In the genomic region with DNA sequence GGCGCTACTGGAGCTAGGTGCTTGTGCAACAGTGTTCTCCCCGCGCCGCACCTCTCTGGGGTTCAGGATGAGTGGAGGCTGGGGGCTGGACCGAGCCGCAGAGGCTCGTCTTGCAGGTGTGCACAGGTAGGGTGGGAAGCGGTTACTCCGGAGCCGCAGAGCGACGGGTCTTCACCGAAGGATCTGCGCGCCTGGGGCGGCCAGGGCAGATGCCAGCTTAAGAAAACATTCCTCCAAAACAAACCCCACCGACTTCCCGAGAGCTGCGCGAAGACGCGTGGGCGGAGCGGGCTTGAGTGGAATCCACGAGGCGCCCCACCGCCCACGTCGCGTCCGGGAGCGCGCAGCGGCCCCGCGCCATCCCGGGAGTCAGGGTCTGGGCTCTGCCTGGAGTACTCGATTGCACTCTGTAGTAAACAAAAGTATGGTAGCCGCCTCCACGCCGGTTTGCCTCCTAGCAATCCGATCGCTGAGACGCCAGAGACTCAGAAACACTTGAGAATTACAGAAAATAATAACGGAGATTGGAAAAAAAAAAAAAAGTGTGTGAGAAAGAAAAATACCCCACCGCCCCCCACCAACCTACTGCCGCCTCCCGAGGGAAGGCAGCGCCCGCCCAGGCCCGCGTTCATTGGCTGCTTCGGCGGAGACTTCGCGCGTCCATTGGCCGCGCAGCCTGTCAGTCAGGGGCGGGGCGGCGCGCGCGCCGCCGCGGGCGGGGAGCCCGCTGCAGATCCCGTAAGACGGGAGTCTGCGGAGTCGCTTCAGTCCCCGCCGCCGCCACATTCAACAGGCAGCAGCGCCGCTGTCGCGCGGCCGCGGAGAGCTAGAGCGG, we compare ENCODE assay signal across 8 mouse cellular contexts. TPM values are rescaled to one million over a fixed set of nuclear protein-coding genes. Genes with fewer than 3 reads are reported as not detected.
DNase-seq lines count a peak whose midpoint lies in the region; ATAC-seq lines count a peak whose summit lies in the region.

A gene (plus strand): TSS at position 685 of the 835 bp plus-strand sequence.

- DNase-seq in Muller cell, postnatal 12 days (ENCODE audit: inconsistent ontology term), result peak; percentile 96
- DNase-seq in cerebellum, adult 8-10 months, result peak; percentile 83
- peak; percentile 89 to 90 for DNase-seq in layer of hippocampus, postnatal 14 days (ENCODE audit: low spot score in 2 of 2)
- DNase-seq in lung, postnatal 10 days, result peak; percentile 91
- DNase-seq in ovary, postnatal 36 days (ENCODE audit: low spot score), result peak; percentile 93
- peak; percentile 93 for DNase-seq in thymus, postnatal 14 days

- ATAC-seq in frontal cortex, adult (ENCODE audit: low TSS enrichment), result peak; percentile 95
- peak; percentile 63 to 77 for ATAC-seq in hematopoietic stem cell, adult 5-6 weeks (replicated peaks in 1 of 2; ENCODE audit: insufficient read depth in 1 of 2, low FRiP score in 2 of 2, low TSS enrichment in 1 of 2, low read depth in 1 of 2, poor library complexity in 2 of 2, severe bottlenecking in 2 of 2)

RNA-seq across cellular contexts. Expression of the gene that starts here (rescaled TPM):
- total RNA-seq in hematopoietic stem cell, adult 5-6 weeks (2017), result 1.8 and 2.2 TPM in 2 replicates
- total RNA-seq in layer of hippocampus, postnatal 14 days (2021), result 10 to 100 TPM; 22.1 to 22.9 TPM

Comparison
In these comparisons a context has a peak if more than half of its experiments do, and no peak if none do; other contexts are left out.
1. Peak in every context shown above with its lines: DNase-seq and ATAC-seq.